Mouse (Mus musculus): ENCODE data around the gene Mcm5.
A peak's percentile ranks its signal among the peaks of the same experiment; 100 is the strongest.

The Mcm5 gene

GRCm38 (mm10) chr8:75109236-75109967, at the start of gene Mcm5:
TSS of gene Mcm5 (plus strand) at chr8:75109569.
- peak; percentile 99 for DNase-seq

- no peak for DNase-seq
Measured at GRCm38 (mm10) chr8:75060022-75060421, 49.3 kb upstream of the Mcm5 start.

GRCm38 (mm10) chr8:75060815-75061214, 48.6 kb upstream of the Mcm5 start:
- no peak for DNase-seq

GRCm38 (mm10) chr8:75063290-75063689, 46.1 kb upstream of the Mcm5 start:
- no peak for DNase-seq

DNA sequence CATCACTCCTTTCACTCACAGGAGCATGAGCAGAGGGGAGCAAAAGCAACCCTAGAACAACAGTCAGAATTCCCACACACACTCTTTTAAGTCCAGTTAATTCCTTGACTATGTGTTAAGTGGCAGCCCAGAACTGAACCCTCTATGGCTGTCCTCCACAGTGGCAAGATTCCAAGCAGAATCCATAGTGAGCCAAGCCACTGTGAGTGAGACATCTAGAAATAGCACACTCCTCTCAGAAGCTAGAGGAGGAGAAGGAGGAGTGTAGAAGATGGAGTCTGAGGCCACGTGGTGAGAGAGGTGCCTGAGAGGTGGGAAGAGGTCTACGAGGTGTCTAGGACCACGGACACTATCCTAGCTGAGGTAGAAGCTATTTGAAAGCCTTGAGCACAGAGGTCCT, 44.6 kb upstream of the Mcm5 start:
- no peak for DNase-seq

DNA sequence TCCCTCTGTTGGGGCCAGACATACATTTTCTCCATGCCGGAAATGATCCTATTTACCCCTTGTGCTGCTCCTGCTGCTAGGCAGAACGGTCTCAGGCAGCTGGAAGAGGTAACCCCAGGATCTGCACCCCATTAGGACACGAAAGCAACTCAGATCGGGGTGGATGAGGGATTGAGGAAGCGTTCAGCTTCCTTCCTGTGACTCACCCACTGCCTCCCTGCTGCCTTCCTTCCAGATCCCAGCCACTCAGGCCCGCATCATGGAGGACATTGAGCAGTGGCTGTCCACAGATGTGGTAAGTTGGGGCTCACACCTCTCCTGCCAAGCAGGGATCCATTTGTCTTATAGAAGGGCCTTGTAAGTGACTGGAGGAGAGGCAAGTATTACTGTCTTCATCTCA, 42.1 kb upstream of the Mcm5 start:
- no peak for DNase-seq

DNA sequence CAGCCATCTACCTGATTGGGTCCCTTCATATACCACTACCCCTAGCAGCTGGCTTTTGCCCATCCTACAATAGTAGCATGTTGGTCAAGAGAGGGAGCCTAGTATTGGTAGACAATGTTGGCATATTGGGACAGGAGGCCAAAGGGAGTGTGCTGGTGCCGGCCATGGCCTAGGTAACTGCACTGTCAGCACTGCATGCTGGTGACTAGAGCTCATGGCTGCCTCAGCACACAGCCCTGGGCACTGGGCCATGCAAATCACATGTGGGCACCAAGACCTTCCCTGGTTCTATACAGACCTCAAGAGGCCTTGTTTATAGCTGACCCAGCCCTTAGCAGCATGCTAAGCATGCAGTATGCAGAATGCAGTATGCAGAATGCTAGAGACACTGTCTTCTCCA, 39.1 kb upstream of the Mcm5 start:
- DNase-seq: no peak

- DNase-seq: peak; percentile 87
Measured at GRCm38 (mm10) chr8:75071627-75072346, 37.6 kb upstream of the Mcm5 start.

DNA sequence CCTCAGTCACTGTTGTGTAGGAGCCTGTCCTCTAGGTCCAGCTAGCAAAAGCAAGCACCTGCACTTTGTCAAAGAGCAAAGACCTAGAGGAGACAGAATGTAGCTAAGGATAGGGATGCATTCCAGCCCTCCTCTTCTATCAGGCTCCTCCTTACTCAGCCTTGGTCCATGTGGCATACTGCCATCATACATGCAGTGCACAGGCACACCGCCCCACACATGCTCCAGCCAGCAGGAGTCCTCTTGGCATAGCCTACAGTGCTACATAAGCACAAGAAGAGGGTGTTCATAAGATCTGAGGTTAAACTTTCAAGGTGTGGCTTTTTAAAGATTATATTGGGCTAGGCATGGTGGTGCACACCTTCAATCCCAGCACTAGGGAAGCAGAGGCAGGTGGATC, 34.5 kb upstream of the Mcm5 start:
- no peak for DNase-seq

- DNase-seq: no peak
Measured at GRCm38 (mm10) chr8:75078215-75078614, 31.2 kb upstream of the Mcm5 start.

DNA sequence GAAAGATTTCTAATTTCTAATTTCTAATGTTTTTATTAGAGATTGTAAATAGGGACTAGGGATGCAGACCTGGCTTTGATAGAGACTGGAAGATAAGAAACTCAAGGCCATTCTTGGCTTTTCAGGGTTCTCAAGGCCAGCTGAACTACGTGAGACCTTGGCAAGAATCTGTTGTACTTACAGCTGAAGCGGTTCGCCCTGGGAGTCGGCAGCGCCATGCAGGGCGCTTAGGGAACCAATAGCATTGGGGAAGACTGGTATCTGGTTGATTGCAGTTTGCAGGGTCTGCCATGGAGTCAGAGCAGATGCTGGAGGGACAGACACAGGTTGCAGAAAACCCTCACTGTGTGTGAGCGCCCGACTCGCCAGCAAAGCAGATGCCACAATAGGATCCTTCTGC, 30.5 kb upstream of the Mcm5 start:
- DNase-seq: no peak

- no peak for DNase-seq
Measured at GRCm38 (mm10) chr8:75081364-75082040, 27.9 kb upstream of the Mcm5 start.

GRCm38 (mm10) chr8:75082181-75082805, 27.1 kb upstream of the Mcm5 start:
- DNase-seq: no peak

DNA sequence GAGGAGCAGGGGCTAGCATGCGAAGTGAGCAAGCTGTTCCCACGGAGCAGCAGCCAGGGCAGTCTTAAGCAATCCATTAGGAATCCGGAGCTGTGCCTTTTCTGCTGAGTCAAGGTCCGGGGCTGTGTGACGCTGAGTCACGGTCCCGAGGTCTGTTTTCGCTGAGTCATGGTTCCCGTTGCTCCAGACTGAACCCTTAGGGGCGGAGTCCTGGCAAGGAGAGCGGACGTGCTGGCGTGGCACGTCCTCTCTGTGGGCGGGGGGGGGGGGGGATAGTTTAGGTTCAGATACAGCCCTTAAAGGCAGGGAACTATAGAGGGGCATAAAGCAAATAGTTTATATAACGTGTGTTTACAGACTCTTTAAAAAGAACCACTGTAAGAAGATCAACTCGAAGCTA, 25.5 kb upstream of the Mcm5 start:
- peak; percentile 93 for DNase-seq

DNA sequence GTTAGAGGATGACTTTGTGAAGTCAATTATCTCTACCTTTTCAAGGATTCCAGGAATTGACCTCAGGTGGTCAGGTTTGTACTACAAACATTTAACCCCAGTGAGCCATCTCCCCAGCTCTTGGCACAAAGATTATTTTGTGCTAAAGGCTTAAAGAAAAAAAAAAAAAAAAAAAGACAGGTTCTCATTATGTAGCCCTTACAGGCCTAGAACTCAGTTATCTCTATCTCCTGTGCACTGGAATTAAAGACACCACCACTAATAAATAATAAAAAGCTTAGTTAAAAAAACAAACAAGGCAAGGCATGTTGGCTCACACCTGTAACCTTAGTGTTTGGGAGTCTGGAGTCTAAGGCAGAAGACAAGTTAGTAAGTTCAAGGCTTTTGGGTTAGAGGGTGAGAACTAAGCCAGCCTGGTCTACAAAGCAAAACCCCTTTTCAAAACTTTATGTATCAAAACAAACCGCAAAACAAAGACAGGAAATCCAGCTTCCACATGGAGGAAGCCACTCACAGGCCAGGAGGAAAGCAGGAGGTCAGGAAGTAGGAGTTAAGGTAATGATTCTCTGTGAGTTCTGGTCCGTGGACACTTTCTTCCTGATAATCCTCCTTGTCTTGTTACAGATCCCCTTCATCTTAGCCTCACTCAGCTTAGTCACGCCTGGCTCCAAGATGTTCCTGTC, 24.8 kb upstream of the Mcm5 start:
- no peak for DNase-seq

DNA sequence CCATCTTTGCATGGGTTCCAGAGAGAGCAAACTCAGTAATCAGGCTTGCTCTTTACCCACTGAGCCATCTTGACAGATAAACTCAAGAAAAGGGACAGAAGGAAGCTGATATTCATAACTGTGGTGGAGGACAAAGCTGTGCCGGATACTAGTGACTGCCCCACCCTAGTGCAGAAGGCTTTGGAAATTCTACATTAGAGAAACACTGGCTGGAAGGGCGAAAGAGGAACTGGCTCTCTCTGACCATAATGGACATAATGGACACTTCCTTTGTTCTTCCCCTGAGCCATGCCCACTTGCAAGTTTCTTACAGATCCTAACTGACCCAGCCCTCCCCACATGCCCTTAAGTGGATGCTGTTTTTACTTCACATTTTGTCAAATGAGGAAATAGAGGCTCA, 23.4 kb upstream of the Mcm5 start:
- DNase-seq: no peak

DNA sequence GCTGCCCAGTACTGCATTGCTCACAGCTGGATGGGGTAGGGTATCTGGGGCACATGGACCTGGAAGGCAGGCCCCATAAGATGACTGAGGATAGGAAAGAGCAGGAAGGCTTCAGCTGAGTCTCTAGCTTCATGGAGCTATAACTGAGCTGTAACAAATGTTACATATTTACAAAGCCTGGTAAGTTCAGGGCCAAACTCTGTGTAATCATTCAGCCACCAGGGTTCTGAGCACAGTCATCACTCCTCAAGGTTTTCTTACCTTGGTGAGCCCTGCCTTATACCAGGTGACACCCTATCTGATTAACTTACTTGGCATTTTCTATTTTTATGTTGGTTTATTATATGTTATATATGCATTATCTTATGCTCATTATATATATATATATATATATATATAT, 22.2 kb upstream of the Mcm5 start:
- no peak for DNase-seq

- peak; percentile 80 for DNase-seq
Measured at GRCm38 (mm10) chr8:75088989-75089881, 20.1 kb upstream of the Mcm5 start.

GRCm38 (mm10) chr8:75090781-75091365, 18.5 kb upstream of the Mcm5 start:
- DNase-seq: no peak

DNA sequence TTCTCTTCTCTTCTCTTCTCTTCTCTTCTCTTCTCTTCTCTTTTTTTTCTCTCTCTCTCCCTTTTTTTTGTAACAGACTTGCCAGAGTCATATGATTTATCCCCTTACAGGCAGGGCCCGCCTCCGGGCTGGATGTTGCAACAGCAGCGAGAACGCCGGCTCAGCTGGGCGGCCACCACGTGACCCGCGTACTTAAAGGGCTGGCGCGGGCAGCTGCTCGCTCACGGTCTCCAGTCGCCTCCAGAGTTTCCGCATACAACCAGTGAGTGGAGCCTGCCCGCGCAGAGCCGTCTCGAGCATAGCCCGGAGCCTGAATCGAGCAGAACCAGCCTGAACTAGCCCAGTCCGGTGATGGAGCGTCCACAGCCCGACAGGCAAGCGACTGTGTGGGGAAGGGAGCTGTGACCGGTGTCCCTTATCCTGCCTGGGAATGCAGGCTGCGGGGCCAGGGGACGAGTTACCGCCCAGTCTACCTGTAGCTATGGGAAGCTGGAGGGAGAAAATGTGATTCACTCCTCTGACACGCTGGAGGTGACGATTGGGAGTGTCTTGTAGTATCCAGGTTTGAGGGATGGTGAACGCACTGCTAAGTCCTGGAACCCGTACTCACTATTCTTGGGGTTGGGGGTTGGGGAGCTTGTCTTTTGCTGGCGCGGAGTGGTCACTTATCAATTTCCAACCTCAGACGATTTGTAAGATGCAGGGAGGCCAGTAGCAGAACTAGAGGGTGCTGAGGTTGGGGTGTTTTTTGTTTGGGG, 15.8 kb upstream of the Mcm5 start, which contains the start of gene Hmox1:
Gene Hmox1, plus strand, starts transcription at position 223 of the 758 bp plus-strand sequence.
- DNase-seq: peak; percentile 95

- no peak for DNase-seq
Measured at GRCm38 (mm10) chr8:75102956-75103355, 6.4 kb upstream of the Mcm5 start.
